Mouse (Mus musculus) left cerebral cortex, adult 2 months (tissue): Measurements from ENCODE around the gene Fastkd5. TPM values are rescaled to one million over a fixed set of nuclear protein-coding genes. Genes with fewer than 3 reads are reported as not detected.
A peak's percentile ranks its signal among the peaks of the same experiment; 100 is the strongest.

Source experiments
- DNase-seq, 2 experiments: peaks; one replicate each; pipeline ENCODE4 v3.0.0; 2021 to 2022; ENCODE audit warnings: low spot score in 2 of 2, mixed read lengths in 1 of 2; ENCODE audit errors: extremely low spot score in 1 of 2
- H3K27ac ChIP-seq: fragments of 200-600 bp; 2 replicates; pipeline ENCODE4 v1.8.1; 2022
- H3K4me3 ChIP-seq: fragments of 200-600 bp; 2 replicates; pipeline ENCODE4 v1.8.1; 2022
- CTCF ChIP-seq: fragments of 200-600 bp; IDR thresholded peaks from 2 replicates; pipeline ENCODE4 v1.8.1; 2022; ENCODE audit warnings: antibody characterized with exemption, mild to moderate bottlenecking, moderate library complexity
- intact Hi-C: fragments of 180-260 bp; cut with DNase I; formaldehyde crosslinking; loops from one replicate; pipeline ENCODE4 v1.15.1; 2025
- total RNA-seq, 2 experiments: library from RNA; stranded (reverse); gene quantifications; 2 replicates each; pipeline ENCODE4 v1.2.3; 2021

The Fastkd5 gene
- total RNA-seq, 2 experiments from 2014 or later = 7.9 to 8.7 TPM

GRCm38 (mm10) chr2:130645198-130645597 lies 15.4 kb upstream of the Fastkd5 start:
- no peak overlapping the region for H3K4me3 ChIP-seq
- no peak for TF ChIP-seq CTCF
- no peak overlapping the region for H3K27ac ChIP-seq
- DNase-seq = no peak
- intact Hi-C loops = no loop called here

GRCm38 (mm10) chr2:130642684-130643369 lies 13.0 kb upstream of the Fastkd5 start, which contains the start of gene Lzts3:
Gene Lzts3, minus strand, starts transcription at chr2:130642803.
- DNase-seq = peak; percentile 93 to 94
- no peak for TF ChIP-seq CTCF
- intact Hi-C loops = loop anchor here (1.0 kb wide), 1 partner anchor 21 kb away; the partner anchor contains the start of gene Ddrgk1
- Histone ChIP-seq H3K4me3 (peak within 1 kb of the TSS; percentile 68), H3K27ac (peak within 1 kb of the TSS; percentile 96)

GRCm38 (mm10) chr2:130642197-130642660 lies 12.4 kb upstream of the Fastkd5 start:
- intact Hi-C loops = loop anchor here (1.0 kb wide), 1 partner anchor 22 kb away; the partner anchor contains the start of gene Ddrgk1
- TF ChIP-seq CTCF = no peak
- Histone ChIP-seq H3K4me3 (peak overlapping the region; percentile 68), H3K27ac (peak overlapping the region; percentile 96)
- no peak for DNase-seq

- peak overlapping the region; percentile 96 for H3K27ac ChIP-seq
- no peak for DNase-seq
- intact Hi-C loops = loop anchor here (1.0 kb wide), 1 partner anchor 23 kb away; the partner anchor contains the start of gene Ddrgk1
- no peak for TF ChIP-seq CTCF
- peak overlapping the region; percentile 68 for H3K4me3 ChIP-seq
Observed at GRCm38 (mm10) chr2:130641351-130642025, 11.7 kb upstream of the Fastkd5 start.

- peak overlapping the region; percentile 7; the same call in 1 of the 2 replicates for H3K4me3 ChIP-seq
- no peak for TF ChIP-seq CTCF
- intact Hi-C loops = no loop called here
Observed at GRCm38 (mm10) chr2:130639276-130639675, 9.4 kb upstream of the Fastkd5 start.

GRCm38 (mm10) chr2:130638101-130638611 lies 8.3 kb upstream of the Fastkd5 start:
- H3K27ac ChIP-seq = peak overlapping the region; percentile 30; the same call in 1 of the 2 replicates
- no peak overlapping the region; the same call in 1 of the 2 replicates for H3K4me3 ChIP-seq
- intact Hi-C loops = no loop called here
- TF ChIP-seq CTCF = no peak
- no peak for DNase-seq

More at GRCm38 (mm10) chr2:130639276-130639675, 9.4 kb upstream of the Fastkd5 start:
- no peak for DNase-seq
- peak overlapping the region; percentile 53 for H3K27ac ChIP-seq

GRCm38 (mm10) chr2:130635847-130636246 lies 6.0 kb upstream of the Fastkd5 start:
- H3K27ac ChIP-seq = peak overlapping the region; percentile 73
- intact Hi-C loops = no loop called here
- TF ChIP-seq CTCF = no peak
- no peak overlapping the region for H3K4me3 ChIP-seq
- DNase-seq = peak in 1 of 2 experiments; percentile 41

GRCm38 (mm10) chr2:130634739-130635411 lies 5.0 kb upstream of the Fastkd5 start:
- DNase-seq = peak in 1 of 2 experiments; percentile 43
- no peak for TF ChIP-seq CTCF
- H3K27ac ChIP-seq = peak overlapping the region; percentile 73
- no peak overlapping the region for H3K4me3 ChIP-seq
- intact Hi-C loops = no loop called here

GRCm38 (mm10) chr2:130634006-130634738 lies 4.3 kb upstream of the Fastkd5 start:
- H3K27ac ChIP-seq = peak overlapping the region; percentile 73
- no peak for TF ChIP-seq CTCF

GRCm38 (mm10) chr2:130632887-130633675 lies 3.3 kb upstream of the Fastkd5 start:
- no peak for DNase-seq
- H3K4me3 ChIP-seq = no peak overlapping the region
- H3K27ac ChIP-seq = no peak overlapping the region
- intact Hi-C loops = no loop called here
- TF ChIP-seq CTCF = no peak

More at GRCm38 (mm10) chr2:130634006-130634738, 4.3 kb upstream of the Fastkd5 start:
- DNase-seq = no peak
- no peak overlapping the region for H3K4me3 ChIP-seq
- intact Hi-C loops = no loop called here
